Mouse (Mus musculus) bone marrow, adult 2 months (tissue): Measurements from ENCODE around the gene Gpr22. TPM values are rescaled to one million over a fixed set of nuclear protein-coding genes. Genes with fewer than 3 reads are reported as not detected.

Experiments
- H3K27ac ChIP-seq: fragments of 200-500 bp; 2 replicates; pipeline ENCODE4 v1.5.1; 2012; ENCODE audit warnings: low read depth, mild to moderate bottlenecking, control low read depth, inconsistent platforms, low read length; ENCODE audit not compliant: control insufficient read depth, poor library complexity, insufficient read depth
- H3K4me1 ChIP-seq: fragments of 200-500 bp; 2 replicates; pipeline ENCODE4 v1.6.1; 2011; ENCODE audit warnings: low read length; ENCODE audit not compliant: control insufficient read depth, insufficient read depth
- H3K4me3 ChIP-seq: fragments of 200-500 bp; replicated peaks from 2 replicates; pipeline ENCODE3; 2011; ENCODE audit warnings: mild to moderate bottlenecking, low read depth, low read length, control low read depth; ENCODE audit not compliant: control insufficient read depth
- CTCF ChIP-seq: fragments of 200-500 bp; IDR thresholded peaks from 2 replicates; pipeline ENCODE4 v1.5.1; 2011; ENCODE audit warnings: low read length, control low read depth; ENCODE audit not compliant: control insufficient read depth, insufficient read depth
- POLR2A ChIP-seq: fragments of 200-500 bp; IDR thresholded peaks from 2 replicates; pipeline ENCODE4 v1.6.1; 2011; ENCODE audit warnings: low read depth, mild to moderate bottlenecking, control low read depth, low read length, borderline replicate concordance; ENCODE audit not compliant: control insufficient read depth
- WGBS: fragments of 180-500 bp; shearing (Covaris S2); methylation state at CpG from one replicate; pipeline ENCODE4 v1.1.7; 2018; 5-methylcytosine and 5-hydroxymethylcytosine counted together
- polyA plus RNA-seq: library from polyadenylated mRNA; stranded (reverse); fragments of >200 nt; gene quantifications from 2 replicates; pipeline ENCODE4 v1.2.4, GENCODE M21; 2011; ENCODE audit warnings: low replicate concordance; ENCODE audit not compliant: missing spikeins, insufficient read depth, insufficient read length

The Gpr22 gene
- polyA plus RNA-seq, 1 experiment: not detected

DNA sequence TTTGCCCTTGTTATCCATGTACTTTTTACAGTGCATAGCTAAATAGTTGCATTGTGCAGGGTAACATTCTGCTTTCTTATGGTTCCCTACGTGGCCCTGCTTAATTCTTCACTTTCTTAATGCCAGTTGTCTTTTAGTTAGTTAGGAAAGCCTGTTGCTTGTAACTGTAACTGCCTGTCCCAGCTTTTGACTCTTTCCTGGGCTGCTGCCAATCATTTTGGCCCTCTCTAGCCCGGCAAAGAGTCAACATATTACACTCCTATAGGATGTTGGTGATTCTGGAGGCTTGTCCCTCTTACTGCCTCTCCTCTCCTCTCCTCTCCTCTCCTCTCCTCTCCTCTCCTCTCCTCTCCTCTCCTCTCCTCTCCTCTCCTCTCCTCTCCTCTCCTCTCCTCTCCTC lies 7.6 kb downstream of the Gpr22 start:
- Histone ChIP-seq H3K4me1 (no peaks in the 10 kb centered on the region), H3K27ac (no peak overlapping the region), H3K4me3 (no peak overlapping the region)
- 78% methylated on average over 2 of the region's 2 CpGs for WGBS
- no peak for TF ChIP-seq CTCF
- no peak for TF ChIP-seq POLR2A

DNA sequence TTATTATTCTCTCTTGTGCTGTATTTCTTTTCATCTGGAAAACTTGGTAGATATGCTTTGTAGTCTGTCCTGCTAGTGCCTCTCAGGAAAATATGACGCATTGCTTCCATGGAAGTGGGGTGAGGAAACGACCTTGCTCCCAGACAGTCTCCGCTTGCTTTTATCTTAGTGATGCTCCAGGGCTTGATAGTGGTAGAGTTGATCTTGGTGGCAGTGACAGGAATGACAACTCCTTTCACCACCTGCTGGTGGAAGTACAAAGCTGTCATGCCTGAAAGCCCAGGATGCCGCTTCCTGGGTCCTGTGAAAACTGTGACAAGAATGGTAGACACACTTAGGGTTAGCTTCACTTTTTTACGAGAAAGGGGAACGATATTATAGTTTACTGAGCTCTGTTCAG lies 9.8 kb downstream of the Gpr22 start:
- Histone ChIP-seq H3K4me3 (no peak overlapping the region), H3K4me1 (no peaks in the 10 kb centered on the region), H3K27ac (no peak overlapping the region)
- 81% methylated on average over 6 of the region's 6 CpGs for WGBS
- TF ChIP-seq CTCF (no peak), POLR2A (no peak)

DNA sequence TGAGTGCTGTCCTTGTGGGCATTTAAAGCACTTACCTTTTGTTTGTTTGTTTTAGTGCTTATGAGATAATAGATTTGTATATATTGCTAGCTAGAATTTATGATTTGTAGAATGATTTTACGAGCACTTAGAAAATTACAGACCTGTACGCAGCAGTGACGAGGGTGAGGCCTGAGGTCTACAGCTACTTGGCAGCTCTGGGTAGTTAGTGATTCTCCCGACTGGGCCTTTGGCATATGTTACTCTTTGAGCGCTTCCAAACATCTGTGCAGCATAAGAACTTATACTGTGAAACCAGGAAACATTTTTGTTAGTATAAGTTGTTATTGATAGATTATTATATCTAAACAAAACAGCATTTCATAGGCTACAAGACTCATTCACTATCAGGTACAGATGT lies 12.3 kb downstream of the Gpr22 start:
- H3K4me1 ChIP-seq: no peaks in the 10 kb centered on the region
- H3K4me3 ChIP-seq: no peak overlapping the region
- WGBS: 89% methylated on average over 5 of the region's 5 CpGs
- H3K27ac ChIP-seq: no peak overlapping the region
- no peak for TF ChIP-seq CTCF
- no peak for TF ChIP-seq POLR2A

DNA sequence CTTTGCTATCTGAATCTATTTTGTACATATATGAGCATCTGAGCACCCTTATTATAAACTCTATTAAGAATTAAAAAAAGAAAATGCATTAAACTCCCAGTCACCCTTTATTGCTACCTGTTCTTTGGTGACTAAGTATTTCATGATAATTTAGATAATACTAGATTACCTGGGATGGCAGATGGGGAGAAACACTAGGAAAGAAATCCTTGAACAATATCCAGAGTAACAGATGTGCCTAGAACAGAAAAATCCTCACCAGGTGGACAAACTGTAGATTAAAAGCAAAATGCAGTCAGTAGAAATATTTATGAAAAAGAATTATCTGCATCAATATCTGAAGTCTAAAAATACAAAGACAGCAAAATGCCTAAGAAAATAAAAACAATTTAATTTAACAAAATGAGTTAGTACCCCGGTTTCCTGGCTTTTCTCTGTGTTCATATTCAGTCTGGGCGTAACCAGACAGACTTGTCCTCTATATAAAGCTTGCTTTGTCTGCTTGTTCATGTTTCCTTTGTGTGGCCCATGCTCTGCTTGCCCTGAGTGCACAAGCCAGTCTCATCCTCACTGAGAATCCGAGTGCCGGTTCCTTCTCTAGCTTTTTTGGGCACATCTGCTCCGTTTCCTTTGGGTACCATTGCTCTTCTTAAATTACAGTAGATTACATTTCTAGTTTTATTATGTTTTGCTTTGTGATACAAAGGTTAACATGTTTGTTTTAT lies 13.0 kb downstream of the Gpr22 start:
- WGBS: 84% methylated on average over 5 of the region's 5 CpGs
- H3K4me1 ChIP-seq: no peaks in the 10 kb centered on the region
- H3K4me3 ChIP-seq: no peak overlapping the region
- no peak for TF ChIP-seq CTCF
- no peak for TF ChIP-seq POLR2A
- H3K27ac ChIP-seq: no peak overlapping the region

DNA sequence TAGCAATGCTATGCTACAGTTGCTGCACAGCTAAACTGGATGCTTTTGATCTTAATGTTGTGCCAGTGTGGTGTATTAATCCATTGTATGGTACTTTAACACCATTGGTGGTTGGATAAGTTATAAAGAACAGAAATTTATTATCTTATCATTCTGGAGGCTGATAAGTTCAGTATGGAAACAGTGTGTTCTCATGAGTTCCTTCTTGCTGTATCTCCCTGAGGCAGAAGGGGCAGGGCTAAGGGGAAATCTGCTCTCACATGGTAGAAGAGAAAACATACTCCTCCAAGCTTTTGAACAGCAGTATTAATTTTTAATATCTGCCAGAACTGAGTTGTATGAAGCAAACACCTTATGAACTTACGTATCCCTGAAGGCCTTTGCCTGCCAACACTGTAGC lies 20.5 kb downstream of the Gpr22 start:
- Histone ChIP-seq H3K4me3 (no peak overlapping the region), H3K4me1 (no peaks in the 10 kb centered on the region), H3K27ac (no peak overlapping the region)
- WGBS: 74% methylated on average over 1 of the region's 1 CpGs
- TF ChIP-seq CTCF: no peak
- no peak for TF ChIP-seq POLR2A

DNA sequence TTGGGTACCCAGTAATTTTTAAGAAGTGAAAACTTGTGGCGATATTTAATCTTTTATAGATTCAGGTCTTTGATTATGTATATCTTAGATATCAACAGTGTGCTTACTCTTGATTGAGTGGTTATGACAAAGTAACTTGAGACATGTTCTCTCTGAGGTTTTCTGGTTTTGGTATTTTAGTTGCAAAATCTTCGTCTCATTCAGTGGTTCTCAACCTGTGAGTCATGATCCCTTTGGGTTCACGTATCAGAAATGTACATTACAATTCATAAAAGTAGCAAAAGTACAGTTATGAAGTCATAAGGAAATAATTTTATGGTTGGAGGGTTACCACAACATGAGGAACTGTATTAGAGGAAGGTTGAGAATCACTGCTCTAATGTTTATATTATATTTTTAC lies 27.1 kb downstream of the Gpr22 start:
- Histone ChIP-seq H3K4me3 (no peak overlapping the region), H3K4me1 (no peaks in the 10 kb centered on the region), H3K27ac (no peak overlapping the region)
- no peak for TF ChIP-seq CTCF
- no peak for TF ChIP-seq POLR2A
- 76% methylated on average over 3 of the region's 3 CpGs for WGBS

DNA sequence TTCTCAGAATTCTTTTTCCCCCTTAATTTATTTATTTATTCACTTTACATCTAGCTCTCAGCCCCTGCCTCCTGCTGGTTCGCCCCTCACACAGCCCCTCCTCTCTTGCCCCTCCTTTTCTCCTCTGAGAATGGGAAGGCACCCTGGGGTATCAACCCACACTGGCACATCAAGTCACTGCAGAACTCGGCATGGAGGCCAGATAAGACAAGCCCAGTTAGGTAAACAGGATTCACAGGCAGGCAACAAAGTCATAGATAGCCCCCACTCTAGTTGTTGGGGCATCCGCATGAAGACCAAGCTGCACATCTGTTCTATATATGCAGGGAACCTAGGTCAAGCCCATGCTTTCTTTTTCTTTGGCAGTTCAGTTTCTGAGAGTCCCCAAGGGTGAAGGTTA lies 46.6 kb downstream of the Gpr22 start:
- TF ChIP-seq CTCF (no peak), POLR2A (no peak)
- Histone ChIP-seq H3K27ac (no peak overlapping the region), H3K4me3 (no peak overlapping the region), H3K4me1 (no peaks in the 10 kb centered on the region)
- WGBS: 72% methylated on average over 3 of the region's 3 CpGs

DNA sequence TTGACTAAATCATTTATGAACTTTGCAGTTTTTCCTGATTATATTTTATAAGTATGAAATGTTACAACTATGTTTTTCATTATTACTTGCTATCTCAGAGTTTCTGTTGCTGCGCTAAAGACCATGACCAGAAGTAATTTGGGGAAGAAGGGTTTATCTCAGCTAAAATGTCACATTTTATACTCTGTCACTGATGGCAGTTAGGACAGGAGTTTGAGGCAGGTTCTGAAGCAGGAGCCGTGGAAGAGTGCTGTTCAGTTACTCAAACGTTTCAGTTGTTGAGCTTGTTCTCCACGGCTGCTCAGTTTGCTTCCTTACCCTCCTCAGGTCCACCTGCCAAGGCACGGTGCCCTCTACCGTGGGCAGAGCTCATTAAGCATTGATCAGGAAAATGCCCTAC lies 47.7 kb downstream of the Gpr22 start:
- H3K27ac ChIP-seq: no peak overlapping the region
- no peak overlapping the region for H3K4me3 ChIP-seq
- H3K4me1 ChIP-seq: no peaks in the 10 kb centered on the region
- TF ChIP-seq CTCF (no peak), POLR2A (no peak)
- WGBS: 86% methylated on average over 6 of the region's 6 CpGs

Other genes with a start within 250 kb of the Gpr22 start
- 6.1 and 7.7 TPM in 2 replicates for gene Cbll1, start 214.3 kb downstream of the Gpr22 start, polyA plus RNA-seq
- gene Slc26a4, start 154.0 kb downstream of the Gpr22 start, polyA plus RNA-seq: 0.50 TPM in 1 of 2 replicates, not detected in the other
- gene Bcap29, start 79.3 kb downstream of the Gpr22 start, polyA plus RNA-seq: 10.4 and 12.6 TPM in 2 replicates
- gene Dus4l, start 59.1 kb downstream of the Gpr22 start, polyA plus RNA-seq: 6.0 and 14.3 TPM in 2 replicates
- 6.0 and 25.0 TPM in 2 replicates for gene Cog5, start 59.1 kb downstream of the Gpr22 start, polyA plus RNA-seq
- 26.3 and 40.0 TPM in 2 replicates for gene Hbp1, start 236.6 kb upstream of the Gpr22 start, polyA plus RNA-seq